Mouse (Mus musculus): ENCODE data around the gene Aldh1l1.

GRCm38 (mm10) chr6:90629506-90629905 is 143.3 kb downstream of the Aldh1l1 start:
- TF ChIP-seq ZMIZ1 (IDR thresholded peaks at IDR 0.05; ENCODE audit: low read depth, low read length) (no peak), POLR2A (IDR thresholded peaks at IDR 0.05; ENCODE audit: control insufficient read depth in 1 of 2, insufficient read depth in 1 of 2, low read depth in 1 of 2, low read length in 2 of 2, poor library complexity in 1 of 2) (no peak)
